Mouse (Mus musculus): ENCODE measurements around the gene Txndc5.

Txndc5 gene

GRCm38 (mm10) chr13:38463410-38463809 is 65.2 kb downstream of the Txndc5 start:
- peak; percentile 16 for DNase-seq (ENCODE audit: low read depth, low spot score)

GRCm38 (mm10) chr13:38451446-38451845 is 77.2 kb downstream of the Txndc5 start:
- no peak for DNase-seq (ENCODE audit: low read depth, low spot score)
